Mouse (Mus musculus) v-Abl transformed pro-B cells (cell line): ENCODE data around the gene Socs4.
"Not testable (repeated sequence)": the region's sequence is repeated elsewhere in the genome, so short reads cannot be mapped to it uniquely, and the experiment has no call there.

ENCODE experiments used
- in situ Hi-C, 2 experiments: fragments of 400-800 bp; cut with MboI; formaldehyde crosslinking; loops; one replicate each; pipeline ENCODE4 v1.15.1; 2025; ENCODE audit not compliant: unreplicated experiment in 2 of 2

Socs4 gene

DNA sequence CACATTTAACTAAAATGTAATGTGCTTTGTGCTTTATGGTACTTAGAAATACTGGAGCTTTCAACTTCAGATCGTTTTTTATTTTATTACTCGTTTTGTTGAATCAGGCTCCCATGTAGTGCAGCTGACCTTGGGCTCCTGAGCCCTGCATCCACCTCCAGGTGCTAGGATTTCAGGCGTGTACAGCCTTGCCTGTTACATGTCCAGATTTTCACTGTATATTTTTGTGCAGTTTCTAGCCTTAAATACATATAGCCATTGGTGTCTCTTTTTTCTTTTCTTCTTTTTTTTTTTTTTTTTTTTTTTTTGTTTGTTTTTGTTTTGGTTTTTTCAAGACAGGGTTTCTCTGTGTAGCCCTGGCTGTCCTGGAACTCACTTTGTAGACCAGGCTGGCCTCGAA is 4.8 kb downstream of the Socs4 start:
- in situ Hi-C loops: loop anchor here in 1 of 2 experiments (25.0 kb wide), 2 partner anchors 1781 to 1944 kb away; partner anchors contain the start of genes Ap5m1, Exoc5 and Psmc6

GRCm38 (mm10) chr14:47283568-47283967 is 6.8 kb downstream of the Socs4 start:
- in situ Hi-C loops: loop anchor here in 1 of 2 experiments (25.0 kb wide), 2 partner anchors 1779 to 1946 kb away; partner anchors contain the start of genes Ap5m1, Exoc5 and Psmc6

- in situ Hi-C loops: loop anchor here in 1 of 2 experiments (25.0 kb wide), 2 partner anchors 1777 to 1948 kb away; partner anchors contain the start of genes Ap5m1, Exoc5 and Psmc6
Measured at GRCm38 (mm10) chr14:47285271-47285670, 8.5 kb downstream of the Socs4 start.

DNA sequence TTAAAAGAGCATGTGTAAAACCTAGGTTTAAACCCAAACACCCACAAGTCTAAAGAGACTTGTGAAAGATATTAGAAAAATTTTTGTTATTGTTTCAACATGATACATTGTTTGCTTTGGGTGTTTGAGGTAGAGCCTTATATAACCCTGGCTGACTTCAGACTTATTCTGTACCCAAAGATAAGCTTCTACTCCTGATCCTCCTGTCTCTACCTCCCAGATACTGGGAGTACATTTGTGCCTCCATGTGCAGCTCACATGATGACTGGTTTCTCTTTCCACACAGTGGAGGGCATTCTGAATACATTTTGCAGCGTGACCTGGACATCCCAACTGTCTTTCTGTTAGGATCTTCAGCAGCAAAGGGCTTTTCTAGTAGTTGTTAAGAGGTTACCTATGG is 9.5 kb downstream of the Socs4 start:
- in situ Hi-C loops: loop anchor here in 1 of 2 experiments (25.0 kb wide), 2 partner anchors 1776 to 1949 kb away; partner anchors contain the start of genes Ap5m1, Exoc5 and Psmc6

- in situ Hi-C loops: loop anchor here in 1 of 2 experiments (25.0 kb wide), 2 partner anchors 1775 to 1950 kb away; partner anchors contain the start of genes Ap5m1, Exoc5 and Psmc6
Measured at GRCm38 (mm10) chr14:47287021-47287420, 10.3 kb downstream of the Socs4 start.

GRCm38 (mm10) chr14:47291772-47292171 is 15.0 kb downstream of the Socs4 start:
- in situ Hi-C loops: loop anchor here in 1 of 2 experiments (25.0 kb wide), 2 partner anchors 1771 to 1954 kb away; partner anchors contain the start of genes Ap5m1, Exoc5 and Psmc6

- in situ Hi-C loops: loop anchor here in 1 of 2 experiments (25.0 kb wide), 2 partner anchors 1768 to 1957 kb away; partner anchors contain the start of genes Ap5m1, Exoc5 and Psmc6
Measured at GRCm38 (mm10) chr14:47294136-47294535, 17.4 kb downstream of the Socs4 start.

GRCm38 (mm10) chr14:47296232-47296631 is 19.5 kb downstream of the Socs4 start:
- in situ Hi-C loops: loop anchor here in 1 of 2 experiments (25.0 kb wide), 2 partner anchors 1766 to 1959 kb away; partner anchors contain the start of genes Ap5m1, Exoc5 and Psmc6

- in situ Hi-C loops: loop anchor here in 1 of 2 experiments (25.0 kb wide), 2 partner anchors 1764 to 1961 kb away; partner anchors contain the start of genes Ap5m1, Exoc5 and Psmc6
Measured at GRCm38 (mm10) chr14:47297785-47298407, 21.2 kb downstream of the Socs4 start, which contains the start of gene Mapk1ip1l. TSS of gene Mapk1ip1l (plus strand) at chr14:47298266.

DNA sequence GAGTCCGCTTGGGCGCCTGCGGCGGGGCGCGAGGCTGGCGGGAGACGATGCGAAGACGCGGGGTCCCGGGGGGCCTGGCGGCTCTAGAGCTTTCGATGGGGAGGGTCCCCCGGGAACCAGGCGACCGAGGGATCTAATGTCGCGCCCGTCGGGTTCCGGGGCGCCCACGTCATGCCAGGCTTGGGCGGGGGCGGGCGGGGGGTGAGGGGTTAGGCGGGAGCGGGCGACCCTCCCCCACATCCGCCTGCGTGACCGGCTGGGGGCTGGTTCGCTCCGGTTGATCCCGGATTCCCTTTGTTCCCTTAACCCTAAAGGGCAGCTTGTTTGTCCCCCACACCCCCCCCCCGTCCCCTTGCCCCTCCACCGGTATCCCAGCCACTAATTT is 21.7 kb downstream of the Socs4 start:
- in situ Hi-C loops: loop anchor here in 1 of 2 experiments (25.0 kb wide), 2 partner anchors 1764 to 1961 kb away; partner anchors contain the start of genes Ap5m1, Exoc5 and Psmc6

GRCm38 (mm10) chr14:47298819-47299261 is 22.1 kb downstream of the Socs4 start:
- in situ Hi-C loops: loop anchor here in 1 of 2 experiments (25.0 kb wide), 2 partner anchors 1763 to 1962 kb away; partner anchors contain the start of genes Ap5m1, Exoc5 and Psmc6

GRCm38 (mm10) chr14:47302885-47303680 is 26.4 kb downstream of the Socs4 start:
- in situ Hi-C loops: no loop called here

GRCm38 (mm10) chr14:47304814-47305405 is 28.2 kb downstream of the Socs4 start:
- in situ Hi-C loops: no loop called here

DNA sequence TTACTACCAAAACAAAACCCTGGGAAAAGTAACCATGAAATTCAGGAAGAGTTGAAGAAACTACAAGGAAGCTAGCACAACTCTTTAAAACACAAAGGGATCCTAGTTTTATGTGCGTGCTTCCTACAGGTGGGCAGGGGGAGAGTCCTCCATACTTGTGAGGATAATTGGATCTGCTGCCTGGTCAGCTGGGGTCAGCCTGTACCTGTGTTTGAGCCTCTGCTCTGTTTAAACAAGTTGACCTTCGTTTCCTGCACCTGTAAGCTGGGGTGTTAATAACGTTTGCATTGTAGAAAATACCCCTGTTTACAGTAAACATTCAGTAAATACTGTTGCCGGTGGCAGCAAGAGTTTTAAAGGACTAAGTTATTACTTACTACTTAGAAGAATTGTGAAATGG is 29.2 kb downstream of the Socs4 start:
- in situ Hi-C loops: no loop called here

GRCm38 (mm10) chr14:47307669-47308068 is 30.9 kb downstream of the Socs4 start:
- in situ Hi-C loops: no loop called here

DNA sequence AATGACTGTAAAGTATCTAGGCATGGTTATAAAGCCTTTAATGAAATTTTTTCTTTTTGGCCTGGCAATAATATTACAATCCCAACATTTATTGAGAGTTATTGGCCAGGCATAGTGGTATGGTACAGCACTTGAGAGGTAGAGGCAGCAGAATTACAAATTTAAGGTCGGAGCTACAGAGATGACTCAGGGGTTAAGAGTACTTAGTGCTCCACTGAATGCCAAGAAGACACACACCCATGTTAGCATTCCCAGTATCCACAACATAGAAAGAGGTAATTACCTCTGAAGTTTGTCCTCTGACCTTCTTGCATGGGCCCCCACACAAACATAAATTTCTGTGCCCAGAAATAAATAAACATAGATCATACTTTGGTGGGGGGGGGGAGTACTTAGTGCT is 32.3 kb downstream of the Socs4 start:
- in situ Hi-C loops: no loop called here

GRCm38 (mm10) chr14:47310342-47311181 is 33.8 kb downstream of the Socs4 start:
- in situ Hi-C loops: no loop called here

DNA sequence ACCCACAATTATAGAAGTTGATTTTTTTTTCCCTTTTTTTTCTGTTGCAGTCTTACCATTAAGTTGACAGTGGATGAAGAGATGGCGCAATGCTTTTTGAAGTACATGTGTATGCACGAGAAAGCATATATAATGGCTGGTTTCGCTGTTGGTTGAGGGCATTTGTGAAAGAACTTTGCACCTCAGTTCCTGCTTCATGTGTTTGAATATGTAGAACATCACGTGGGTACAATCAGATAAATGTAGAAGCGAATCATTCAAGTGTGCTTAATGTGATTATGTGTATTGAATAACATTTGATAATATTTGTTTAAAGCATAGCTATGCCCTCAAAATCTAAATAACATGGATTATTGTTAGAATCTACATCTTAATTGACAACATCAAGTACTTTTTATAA is 42.6 kb downstream of the Socs4 start:
- in situ Hi-C loops: no loop called here

DNA sequence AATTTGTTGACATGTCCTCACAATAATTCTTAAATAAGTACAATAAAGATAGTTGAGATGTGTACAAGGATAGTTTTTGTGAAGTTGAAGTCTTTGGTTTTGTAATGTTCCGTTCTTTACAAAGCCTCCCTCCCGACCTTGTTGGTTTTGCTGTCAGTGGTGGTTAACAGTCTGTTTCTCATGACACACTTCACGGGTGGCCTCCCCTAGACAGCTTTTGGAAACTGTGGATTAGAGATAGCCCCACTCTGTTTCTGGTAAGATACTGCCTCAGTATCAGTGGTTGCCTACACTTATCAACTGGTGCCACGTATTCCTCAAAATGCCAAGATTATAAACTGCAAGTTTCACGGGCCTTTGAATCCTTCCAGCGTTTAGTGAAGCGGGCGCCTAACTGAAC is 44.9 kb downstream of the Socs4 start:
- in situ Hi-C loops: not testable (repeated sequence)
